Mouse (Mus musculus): ENCODE results near the gene Sirt1.

- TF ChIP-seq EP300 (IDR thresholded peaks at IDR 0.05; ENCODE audit: insufficient read depth, low read depth, low read length) (no peak), CTCF (IDR thresholded peaks at IDR 0.05; ENCODE audit: low read depth, low read length) (no peak)
These were observed 35.6 kb upstream of the Sirt1 start for GRCm38 (mm10) chr10:63417061-63417460.
